Mouse (Mus musculus) frontal cortex, postnatal 10 days (tissue): ENCODE data around the gene Arhgef3.

Experiments used
- DNase-seq, 2 experiments: peaks; one replicate each; pipeline ENCODE4 v3.0.0; 2022; ENCODE audit warnings: low spot score in 2 of 2, mixed read lengths in 1 of 2

The Arhgef3 gene

DNA sequence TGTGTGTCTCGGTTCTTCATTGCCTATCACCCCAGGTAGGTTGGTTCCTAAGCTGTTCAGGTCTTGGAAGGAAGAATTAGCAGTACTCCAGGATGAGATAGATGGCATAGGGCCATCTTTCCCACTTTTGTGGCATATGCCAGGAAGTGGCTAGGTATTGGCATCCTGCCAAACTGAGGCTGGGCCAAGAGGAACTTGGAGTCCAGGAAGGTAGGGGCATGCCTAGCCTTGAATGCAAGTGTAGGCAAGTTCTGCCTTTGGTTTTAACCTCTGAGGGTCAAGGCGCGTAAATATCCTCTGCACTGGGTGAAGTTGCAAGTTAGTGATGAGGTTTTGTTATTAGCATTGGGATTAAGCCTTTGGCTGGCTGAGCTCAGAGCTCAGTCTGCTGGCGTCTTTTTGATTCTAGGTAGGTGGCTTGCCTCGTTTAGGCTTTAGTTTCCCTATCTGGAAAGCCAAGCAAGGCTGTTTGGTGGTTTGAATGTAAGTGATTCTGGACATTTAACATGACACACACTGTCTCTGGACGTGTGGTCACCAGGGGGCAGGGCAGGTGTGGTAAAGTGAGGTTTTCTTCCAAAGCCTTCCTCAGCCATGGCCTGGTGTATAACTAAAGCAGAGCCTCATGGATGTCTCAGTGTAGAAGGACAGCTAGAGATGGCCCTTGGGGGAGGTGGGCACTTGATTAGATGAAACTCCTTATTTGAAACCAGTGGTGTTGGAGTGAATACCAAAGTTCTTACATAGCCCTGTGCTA lies 5.8 kb upstream of the Arhgef3 start:
- DNase-seq = no peak

DNA sequence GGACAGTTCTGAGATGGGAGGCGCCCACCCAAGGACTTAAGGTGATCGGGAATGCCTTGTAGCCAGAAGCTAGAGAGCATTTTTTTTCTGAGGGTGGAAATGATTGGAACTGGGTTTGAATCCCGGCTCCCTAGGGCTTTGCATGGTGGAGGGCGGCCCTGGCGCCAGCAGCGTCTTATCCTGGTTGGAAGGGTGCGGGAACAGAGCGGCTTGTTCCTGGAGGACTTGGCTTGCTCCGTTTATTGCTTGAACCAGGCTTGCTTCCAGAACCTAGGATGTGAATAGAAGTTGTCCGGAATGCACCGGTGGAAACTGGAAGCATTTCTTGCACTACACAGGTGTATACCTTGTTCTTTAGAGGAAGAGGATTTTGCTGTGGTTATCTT lies 569 bp downstream of the Arhgef3 start:
- DNase-seq = no peak

GRCm38 (mm10) chr14:27115991-27116390 lies 1.3 kb downstream of the Arhgef3 start:
- DNase-seq = no peak

GRCm38 (mm10) chr14:27116577-27117165 lies 2.0 kb downstream of the Arhgef3 start:
- no peak for DNase-seq

DNA sequence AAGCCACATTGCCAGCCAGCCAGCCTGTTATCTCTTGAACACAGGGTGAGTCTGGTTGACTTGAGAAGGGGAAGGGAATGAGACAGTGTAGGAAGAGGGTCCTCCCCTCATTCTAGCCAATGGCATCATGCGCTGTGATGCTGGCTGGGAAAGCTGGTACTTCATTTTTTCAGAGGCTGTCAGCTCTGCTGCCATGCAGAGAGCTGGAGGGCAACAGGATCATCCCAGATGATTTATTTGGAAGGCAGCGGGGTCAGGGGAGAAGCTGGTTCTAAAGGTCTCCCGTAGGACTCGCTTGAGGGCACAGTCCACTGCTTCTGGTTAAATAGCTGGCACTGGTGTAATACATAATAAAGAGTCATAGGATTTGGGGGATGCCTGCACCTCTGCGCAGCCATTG lies 3.8 kb downstream of the Arhgef3 start:
- no peak for DNase-seq

DNA sequence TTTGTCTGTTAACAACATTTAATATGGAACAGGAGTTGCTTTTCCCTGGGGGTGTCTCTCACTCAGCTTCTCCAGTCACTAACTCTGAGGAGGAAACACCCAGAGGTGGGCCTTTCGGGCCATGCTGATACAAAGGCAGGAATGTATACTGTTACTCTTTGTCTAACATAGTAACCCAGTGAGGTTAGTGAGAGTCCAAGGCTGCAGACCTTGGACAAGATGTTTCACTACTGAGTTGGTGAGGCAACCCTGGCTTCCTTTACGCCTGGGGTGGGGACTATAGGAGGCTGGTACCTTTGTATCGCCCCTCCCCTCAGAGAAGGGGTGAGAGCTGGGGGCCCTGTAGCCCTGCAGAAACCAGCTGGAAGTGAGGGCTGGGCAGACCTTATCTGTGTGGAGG lies 7.9 kb downstream of the Arhgef3 start:
- no peak for DNase-seq

DNA sequence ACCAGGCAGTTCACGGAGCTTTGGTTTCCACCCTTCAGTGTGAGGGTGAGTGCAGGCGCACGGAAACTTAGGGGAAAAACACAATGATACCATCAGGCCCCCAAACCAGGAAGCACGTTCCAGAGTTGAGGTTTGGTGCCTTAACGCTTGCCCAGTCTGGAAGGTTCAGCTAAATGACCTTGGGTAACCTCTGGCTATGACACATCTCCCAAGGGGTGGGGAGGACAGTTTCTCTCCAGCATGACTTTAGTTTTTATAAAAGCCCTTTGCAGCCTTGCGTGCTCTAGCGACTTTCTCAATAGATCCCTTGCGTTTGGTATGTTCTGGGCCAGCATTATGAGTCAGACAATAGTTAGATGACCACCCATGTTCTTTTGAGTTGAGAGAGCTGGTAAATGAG lies 8.8 kb downstream of the Arhgef3 start:
- DNase-seq = no peak

DNA sequence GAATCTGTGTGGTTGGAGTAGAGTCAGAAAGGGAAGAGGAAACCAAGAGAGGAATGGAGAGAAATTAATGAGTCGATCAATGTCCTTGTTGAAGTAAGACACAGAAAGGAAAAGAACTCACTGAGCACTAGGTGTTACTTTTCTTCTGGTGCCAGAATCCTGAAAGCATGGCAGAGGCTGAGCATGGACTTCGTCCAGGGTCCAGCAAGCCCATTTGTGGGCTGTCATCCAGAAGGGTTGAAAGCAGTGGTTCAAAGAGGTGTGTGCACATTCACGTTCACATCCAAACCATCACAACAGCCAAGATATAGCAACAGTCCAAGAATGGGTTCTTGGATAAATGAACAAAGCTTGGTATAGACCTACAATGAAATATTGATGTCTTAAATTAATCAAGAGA lies 15.3 kb downstream of the Arhgef3 start:
- no peak for DNase-seq

DNA sequence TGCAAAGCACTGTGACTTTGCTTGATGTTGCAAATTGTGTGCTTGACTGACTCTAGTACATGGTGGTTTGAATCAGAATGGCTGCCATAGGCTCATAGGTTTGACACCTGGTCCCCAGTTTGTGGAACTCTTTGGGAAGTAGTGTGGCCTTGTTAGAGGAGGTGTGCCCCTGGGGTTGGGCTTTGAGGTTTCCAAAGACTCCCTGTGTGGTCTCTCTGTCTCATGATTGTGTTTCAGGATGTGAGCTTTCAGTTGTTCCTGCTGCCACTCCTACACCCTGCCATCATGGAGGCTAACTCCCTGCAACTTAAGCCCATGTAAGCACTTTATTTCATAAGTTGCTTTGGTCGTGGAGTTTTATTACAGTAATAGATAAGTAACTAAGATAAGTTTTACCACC lies 16.0 kb downstream of the Arhgef3 start:
- no peak for DNase-seq

DNA sequence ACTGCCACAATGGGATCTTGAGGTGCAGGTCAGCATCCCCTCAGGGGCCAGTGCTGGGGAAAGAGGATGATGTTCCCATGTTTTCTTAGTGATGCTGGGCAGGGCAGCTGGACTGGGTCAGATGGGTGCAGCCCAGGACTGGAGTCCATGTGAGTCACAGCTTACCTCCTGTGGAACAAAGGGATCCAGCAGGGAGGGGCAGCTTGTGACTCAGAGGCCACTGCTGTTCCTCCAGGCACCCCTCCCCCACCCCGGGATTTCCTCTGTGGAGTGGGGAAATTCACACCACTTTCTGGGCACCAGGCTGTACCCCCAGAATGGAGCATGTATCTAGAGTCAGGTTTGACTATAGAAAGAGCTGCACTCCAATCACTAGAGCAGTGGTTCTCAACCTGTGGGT lies 16.8 kb downstream of the Arhgef3 start:
- no peak for DNase-seq

GRCm38 (mm10) chr14:27138891-27139290 lies 24.2 kb downstream of the Arhgef3 start:
- DNase-seq = peak in 1 of 2 experiments; percentile 23

DNA sequence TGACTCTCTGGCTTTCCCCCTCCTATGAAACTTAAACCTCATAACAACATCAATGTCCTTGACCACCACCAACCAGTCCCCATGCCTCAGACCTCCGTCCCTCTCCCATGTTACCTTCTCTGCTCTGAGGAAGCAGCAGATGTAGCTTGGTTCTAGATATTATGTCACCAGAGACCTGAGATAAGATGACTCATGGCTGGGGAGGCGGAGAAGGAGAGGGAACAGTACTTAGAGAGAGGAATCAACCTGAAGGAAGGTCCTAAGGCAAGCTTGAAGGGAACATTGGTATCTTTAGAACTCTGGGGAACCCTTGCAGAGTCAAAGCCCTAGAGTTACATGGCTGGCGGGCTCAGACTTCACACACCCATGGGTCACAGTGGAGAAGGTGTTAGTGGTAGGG lies 25.3 kb downstream of the Arhgef3 start:
- no peak for DNase-seq

- DNase-seq = no peak
Observed at GRCm38 (mm10) chr14:27141486-27141885, 26.8 kb downstream of the Arhgef3 start.

DNA sequence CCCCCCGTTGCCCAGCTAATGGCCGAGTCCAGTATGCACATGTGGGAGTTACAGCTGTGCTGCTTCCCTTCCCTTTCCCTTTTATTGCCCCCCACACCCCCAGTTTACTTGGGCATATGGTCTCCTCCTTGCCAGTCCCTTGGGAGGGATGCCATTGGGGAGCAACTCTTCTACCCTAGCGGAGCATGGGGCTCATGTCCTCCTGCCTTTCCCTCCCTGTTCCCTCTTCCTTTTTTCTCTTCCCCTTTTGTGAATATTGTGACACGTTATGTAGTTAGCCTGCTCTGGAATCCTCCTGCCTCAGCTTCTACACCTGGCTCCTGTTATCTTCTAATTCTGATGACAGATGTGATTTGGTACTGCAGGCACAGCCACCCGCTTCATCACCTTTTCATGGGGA lies 28.0 kb downstream of the Arhgef3 start:
- no peak for DNase-seq

GRCm38 (mm10) chr14:27145171-27146045 lies 30.7 kb downstream of the Arhgef3 start:
- no peak for DNase-seq

DNA sequence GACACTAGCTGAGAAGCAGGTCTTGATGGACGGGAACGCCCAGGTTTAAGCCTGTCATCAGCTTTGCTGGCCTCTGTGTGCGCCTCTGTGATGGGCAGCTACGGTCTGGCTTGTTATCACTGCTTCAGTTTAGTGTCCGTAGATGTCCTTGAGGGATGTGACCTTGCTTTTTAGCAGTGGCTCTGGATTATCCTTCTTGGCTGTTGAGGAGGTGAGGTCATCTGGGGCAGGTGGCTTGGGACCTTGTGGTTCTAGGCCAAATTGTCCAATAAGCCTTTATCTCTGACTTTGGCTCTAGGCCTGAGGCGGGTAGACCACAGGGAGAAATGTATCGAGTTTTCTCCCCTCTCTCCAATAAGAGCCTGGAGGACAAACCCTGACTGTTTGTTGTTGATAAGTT lies 33.0 kb downstream of the Arhgef3 start:
- DNase-seq = no peak

DNA sequence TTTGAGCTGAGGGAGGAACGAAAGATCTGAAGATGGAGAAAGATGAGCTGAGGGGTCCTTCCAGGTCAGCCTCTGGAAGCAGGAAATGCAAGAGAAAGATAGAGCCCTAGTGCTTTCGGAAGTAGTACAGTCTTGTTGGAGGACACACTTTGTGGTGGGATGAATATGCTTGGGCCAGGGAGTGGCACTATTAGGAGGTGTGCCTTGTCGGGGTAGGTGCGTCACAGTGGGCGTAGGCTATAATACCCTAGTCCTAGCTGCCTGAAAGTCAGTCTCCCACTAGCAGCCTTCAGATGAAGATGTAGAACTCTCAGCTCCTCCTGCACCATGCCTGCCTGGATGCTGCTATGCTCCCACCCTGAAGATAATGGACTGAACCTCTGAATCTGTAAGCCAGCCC lies 34.7 kb downstream of the Arhgef3 start:
- no peak for DNase-seq

DNA sequence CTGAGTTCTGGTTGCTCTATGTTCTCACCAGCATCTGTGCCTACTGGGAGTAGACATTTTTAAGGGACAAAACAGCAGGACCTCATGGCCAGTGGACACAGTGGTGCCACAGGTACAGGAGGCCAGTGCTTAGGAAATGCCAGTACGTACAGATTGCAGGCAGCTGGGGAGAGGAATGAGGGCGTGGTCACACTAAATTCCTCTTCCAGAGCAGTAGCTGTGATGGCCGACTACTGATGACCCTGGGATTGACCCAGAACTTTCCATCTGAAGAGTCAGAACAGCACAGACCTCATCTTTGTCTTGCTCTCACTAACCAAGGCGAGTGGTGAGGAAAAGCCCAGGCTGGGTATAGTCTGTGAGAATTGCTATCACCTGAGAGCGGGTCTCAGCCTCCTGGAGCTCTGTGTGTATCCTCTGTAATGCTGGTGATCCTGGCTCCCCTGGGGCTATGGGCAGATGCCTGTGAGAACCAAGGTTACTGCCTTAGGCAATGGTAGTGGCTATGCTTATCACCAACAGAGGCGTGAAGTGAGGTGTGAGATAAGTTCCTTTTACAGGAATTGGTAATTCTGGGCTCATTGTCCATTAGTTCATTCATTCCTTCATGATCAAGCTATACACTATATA lies 35.4 kb downstream of the Arhgef3 start:
- DNase-seq = no peak

GRCm38 (mm10) chr14:27151432-27151831 lies 36.7 kb downstream of the Arhgef3 start:
- DNase-seq = no peak

DNA sequence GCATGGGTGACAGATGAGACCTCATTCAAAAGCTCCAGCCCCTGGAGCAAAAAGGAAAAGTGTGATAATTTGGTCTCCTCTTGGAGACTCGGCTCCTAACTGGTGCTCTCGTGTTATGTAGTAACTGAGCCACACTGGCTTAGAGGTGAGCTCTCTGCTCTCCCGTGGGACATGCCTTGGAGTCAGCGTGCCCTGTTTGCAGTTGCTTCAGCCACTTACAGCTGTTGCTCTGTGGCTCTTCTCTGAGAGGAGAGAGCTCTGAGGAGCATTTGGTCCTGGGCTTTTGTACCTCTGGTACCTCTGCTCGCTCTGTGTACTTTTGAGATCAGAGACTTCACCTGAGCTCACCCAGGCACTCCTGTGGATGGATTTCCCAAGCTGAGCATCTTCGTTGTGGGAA lies 40.4 kb downstream of the Arhgef3 start:
- DNase-seq = no peak

DNA sequence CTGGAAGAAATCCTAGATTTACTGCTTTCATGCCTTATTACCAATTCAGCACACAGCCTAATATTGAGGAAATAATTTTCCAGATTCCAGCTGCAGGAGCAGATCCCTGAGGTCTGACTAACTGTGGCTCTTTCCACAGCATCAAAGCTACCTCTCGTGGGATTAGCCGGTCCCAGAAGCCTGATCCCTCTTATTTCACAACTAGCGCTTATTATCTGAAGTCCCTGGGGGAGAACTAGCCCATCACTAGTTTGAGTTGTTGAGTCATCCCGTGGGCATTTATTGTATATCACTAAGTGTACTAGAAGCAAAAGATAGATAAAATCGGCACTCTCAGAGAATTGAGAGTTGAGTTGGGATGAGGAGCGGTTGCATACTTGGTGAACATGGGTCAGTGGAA lies 41.3 kb downstream of the Arhgef3 start:
- no peak for DNase-seq

GRCm38 (mm10) chr14:27158133-27158532 lies 43.4 kb downstream of the Arhgef3 start:
- DNase-seq = no peak
